Mouse (Mus musculus) small intestine, adult 2 months (tissue): ENCODE results near the gene Zeb2. TPM values are rescaled to one million over a fixed set of nuclear protein-coding genes. Genes with fewer than 3 reads are reported as not detected.
"Not testable (repeated sequence)": the region's sequence is repeated elsewhere in the genome, so short reads cannot be mapped to it uniquely, and the experiment has no call there.

ENCODE experiments used
- H3K27ac ChIP-seq: fragments of 200-500 bp; 2 replicates; pipeline ENCODE4 v1.5.1; 2012; ENCODE audit warnings: low read depth, low read length, control low read depth, inconsistent platforms; ENCODE audit not compliant: insufficient read depth
- H3K27me3 ChIP-seq: fragments of 200-500 bp; 2 replicates; pipeline ENCODE4 v1.6.1; 2012; ENCODE audit warnings: mild to moderate bottlenecking, moderate library complexity, low read length, inconsistent platforms; ENCODE audit not compliant: control insufficient read depth, insufficient read depth
- H3K36me3 ChIP-seq: fragments of 200-500 bp; 2 replicates; pipeline ENCODE4 v1.6.1; 2012; ENCODE audit warnings: mild to moderate bottlenecking, low read length, control low read depth, inconsistent platforms; ENCODE audit not compliant: control insufficient read depth, insufficient read depth
- H3K4me1 ChIP-seq: fragments of 200-500 bp; 2 replicates; pipeline ENCODE4 v1.6.1; 2012; ENCODE audit warnings: low read length, inconsistent platforms, mixed read lengths; ENCODE audit not compliant: control insufficient read depth, insufficient read depth, insufficient read length
- H3K4me3 ChIP-seq: fragments of 200-500 bp; 2 replicates; pipeline ENCODE4 v1.5.1; 2012; ENCODE audit warnings: low read depth, mild to moderate bottlenecking, control low read depth, inconsistent platforms, low read length, moderate library complexity
- CTCF ChIP-seq: fragments of 200-500 bp; IDR thresholded peaks from 2 replicates; pipeline ENCODE4 v1.5.1; 2012; ENCODE audit warnings: low read depth, mild to moderate bottlenecking, control low read depth, inconsistent platforms, low read length, moderate library complexity, mixed read lengths; ENCODE audit not compliant: insufficient replicate concordance, insufficient read length; ENCODE audit errors: extremely low read depth
- POLR2A ChIP-seq: fragments of 200-500 bp; IDR thresholded peaks from 2 replicates; pipeline ENCODE4 v1.6.1; 2012; ENCODE audit warnings: low read depth, mild to moderate bottlenecking, control low read depth, inconsistent platforms, low read length, moderate library complexity
- WGBS: fragments of 180-500 bp; shearing (Covaris S2); methylation state at CpG from one replicate; pipeline ENCODE4 v1.1.7; 2018; 5-methylcytosine and 5-hydroxymethylcytosine counted together
- polyA plus RNA-seq: library from polyadenylated mRNA; depleted of rRNA; stranded (reverse); fragments of >200 nt; gene quantifications from 2 replicates; pipeline ENCODE4 v1.2.3, GENCODE M21; 2012

Zeb2 gene
- polyA plus RNA-seq, 1 experiment = 3.1 TPM

GRCm38 (mm10) chr2:45116531-45117024, 617 bp downstream of the Zeb2 start:
- no peaks in the 10 kb centered on the region for H3K36me3 ChIP-seq
- TF ChIP-seq CTCF (no peak), POLR2A (no peak)
- peaks cover 30% of the 10 kb centered on the region for H3K27me3 ChIP-seq
- H3K4me1 ChIP-seq = no peaks in the 10 kb centered on the region; the same call in 1 of the 2 replicates
- H3K27ac ChIP-seq = peak overlapping the region; percentile 62; the same call in 1 of the 2 replicates
- WGBS = 2% methylated on average over 25 of the region's 25 CpGs
- H3K4me3 ChIP-seq = peak overlapping the region; percentile 58

- Histone ChIP-seq H3K27ac (peak overlapping the region; percentile 85), H3K4me3 (peak overlapping the region; percentile 41), H3K27me3 (peaks cover 34% of the 10 kb centered on the region), H3K36me3 (no peaks in the 10 kb centered on the region), H3K4me1 (no peaks in the 10 kb centered on the region; the same call in 1 of the 2 replicates)
- TF ChIP-seq POLR2A = no peak
- no peak for TF ChIP-seq CTCF
- WGBS = 10% methylated on average over 23 of the region's 23 CpGs
Observed at GRCm38 (mm10) chr2:45115720-45116495, 1.3 kb downstream of the Zeb2 start.

GRCm38 (mm10) chr2:45115211-45115610, 2.0 kb downstream of the Zeb2 start:
- WGBS = 20% methylated on average over 6 of the region's 6 CpGs
- H3K36me3 ChIP-seq = no peaks in the 10 kb centered on the region
- peaks cover 40% of the 10 kb centered on the region for H3K27me3 ChIP-seq
- TF ChIP-seq CTCF (no peak), POLR2A (no peak)
- H3K27ac ChIP-seq = peak overlapping the region; percentile 85
- no peak overlapping the region for H3K4me3 ChIP-seq
- H3K4me1 ChIP-seq = no peaks in the 10 kb centered on the region; the same call in 1 of the 2 replicates

GRCm38 (mm10) chr2:45114596-45114995, 2.6 kb downstream of the Zeb2 start:
- 36% methylated on average over 2 of the region's 2 CpGs for WGBS
- Histone ChIP-seq H3K4me3 (no peak overlapping the region), H3K36me3 (no peaks in the 10 kb centered on the region), H3K27ac (peak overlapping the region; percentile 34), H3K4me1 (no peaks in the 10 kb centered on the region; the same call in 1 of the 2 replicates), H3K27me3 (peaks cover 47% of the 10 kb centered on the region)
- TF ChIP-seq CTCF = no peak
- no peak for TF ChIP-seq POLR2A

- Histone ChIP-seq H3K27me3 (peaks cover 53% of the 10 kb centered on the region), H3K4me3 (no peak overlapping the region), H3K4me1 (no peaks in the 10 kb centered on the region; the same call in 1 of the 2 replicates), H3K36me3 (no peaks in the 10 kb centered on the region), H3K27ac (no peak overlapping the region)
- WGBS = 35% methylated on average over 3 of the region's 3 CpGs
- no peak for TF ChIP-seq POLR2A
- TF ChIP-seq CTCF = no peak
Observed at GRCm38 (mm10) chr2:45113912-45114311, 3.3 kb downstream of the Zeb2 start.

GRCm38 (mm10) chr2:45112891-45113683, 4.1 kb downstream of the Zeb2 start:
- H3K27me3 ChIP-seq = peaks cover 58% of the 10 kb centered on the region
- H3K4me1 ChIP-seq = no peaks in the 10 kb centered on the region; the same call in 1 of the 2 replicates
- H3K27ac ChIP-seq = peak overlapping the region; percentile 72
- no peaks in the 10 kb centered on the region for H3K36me3 ChIP-seq
- WGBS = 4% methylated on average over 23 of the region's 25 CpGs
- 0 out of 2 replicates have a peak, but pooled peaks have one; percentile 9 for TF ChIP-seq CTCF
- TF ChIP-seq POLR2A = no peak
- H3K4me3 ChIP-seq = peak overlapping the region; percentile 62

- 8% methylated on average over 9 of the region's 9 CpGs for WGBS
- peaks cover 56% of the 10 kb centered on the region for H3K27me3 ChIP-seq
- no peaks in the 10 kb centered on the region for H3K36me3 ChIP-seq
- no peaks in the 10 kb centered on the region; the same call in 1 of the 2 replicates for H3K4me1 ChIP-seq
- TF ChIP-seq POLR2A (no peak), CTCF (no peak)
- peak overlapping the region; percentile 62 for H3K4me3 ChIP-seq
- H3K27ac ChIP-seq = peak overlapping the region; percentile 72
Observed at GRCm38 (mm10) chr2:45112021-45112747, 5.0 kb downstream of the Zeb2 start.

- H3K4me1 ChIP-seq, H3K36me3 ChIP-seq: not testable (repeated sequence)
- WGBS = 11% methylated on average over 3 of the region's 3 CpGs
- H3K27ac ChIP-seq = peak overlapping the region; percentile 68
- H3K4me3 ChIP-seq = peak overlapping the region; percentile 35; the same call in 1 of the 2 replicates
- H3K27me3 ChIP-seq = peaks cover 50% of the 10 kb centered on the region
Observed at GRCm38 (mm10) chr2:45111571-45111970, 5.6 kb downstream of the Zeb2 start.
